Mouse (Mus musculus) hindbrain, embryonic 14.5 days (tissue): ENCODE measurements at regions not wholly inside any gene's neighbourhood (a gene's known extent, or its start where the extent isn't known, plus 50 kb on each side); places are given as distances from the start of the nearest gene placed in this dataset.

Source experiments
- ATAC-seq: fragments of 200-750 bp; cut with Nextera tagmentation; 2 replicates; pipeline ENCODE4 v1.8.0; 2017; ENCODE audit warnings: moderate number of reproducible peaks, mild to moderate bottlenecking, moderate TSS enrichment, moderate library complexity; ENCODE audit not compliant: low FRiP score
- DNase-seq: peaks from one replicate; pipeline ENCODE4 v3.0.0-alpha.2; 2015; ENCODE audit warnings: low spot score
- H3K27ac ChIP-seq: fragments of 300-500 bp; sonication (generic); 2 replicates; pipeline ENCODE4 v1.5.1; 2014; ENCODE audit warnings: mild to moderate bottlenecking, moderate library complexity
- H3K27me3 ChIP-seq: fragments of 300-500 bp; sonication (generic); 2 replicates; pipeline ENCODE4 v1.6.1; 2014; ENCODE audit warnings: mild to moderate bottlenecking, low read length, mixed read lengths; ENCODE audit not compliant: control insufficient read depth, insufficient read depth
- H3K36me3 ChIP-seq: fragments of 300-500 bp; sonication (generic); replicated peaks from 2 replicates; pipeline ENCODE4 v1.6.1; 2014; ENCODE audit not compliant: control insufficient read depth, insufficient read depth
- H3K4me1 ChIP-seq: fragments of 300-500 bp; sonication (generic); replicated peaks from 2 replicates; pipeline ENCODE4 v1.6.1; 2014; ENCODE audit warnings: antibody characterized with exemption, low read length, mixed read lengths; ENCODE audit not compliant: control insufficient read depth, insufficient read depth
- H3K4me2 ChIP-seq: fragments of 300-500 bp; sonication (generic); replicated peaks from 2 replicates; pipeline ENCODE4 v1.6.1; 2014; ENCODE audit warnings: mild to moderate bottlenecking, moderate library complexity
- H3K4me3 ChIP-seq: fragments of 300-500 bp; sonication (generic); replicated peaks from 2 replicates; pipeline ENCODE4 v1.5.1; 2014; ENCODE audit warnings: mild to moderate bottlenecking, low read length
- H3K9ac ChIP-seq: fragments of 300-500 bp; sonication (generic); 2 replicates; pipeline ENCODE4 v1.6.1; 2014
- H3K9me3 ChIP-seq: fragments of 300-500 bp; sonication (generic); 2 replicates; pipeline ENCODE4 v1.6.1; 2016; ENCODE audit warnings: low read length; ENCODE audit not compliant: control insufficient read depth
- WGBS: fragments of 180-500 bp; shearing (Covaris S2); extraction: QIAGEN DNeasy Blood & Tissue Kit; methylation state at CpG from one replicate; pipeline ENCODE4 v1.1.7; 2014; 5-methylcytosine and 5-hydroxymethylcytosine counted together

GRCm38 (mm10) chr5:75320536-75320935 lies 168.4 kb downstream of the Pdgfra start:
- WGBS: 84% methylated on average over 2 of the region's 2 CpGs
- no peak overlapping the region for H3K9ac ChIP-seq
- no peaks in the 10 kb centered on the region for H3K9me3 ChIP-seq
- ATAC-seq (no peak), DNase-seq (no peak)
- H3K27ac ChIP-seq: no peak overlapping the region
- H3K27me3 ChIP-seq: no peaks in the 10 kb centered on the region
- no peak overlapping the region for H3K4me2 ChIP-seq
- H3K36me3 ChIP-seq: no peaks in the 10 kb centered on the region
- H3K4me3 ChIP-seq: no peak overlapping the region
- H3K4me1 ChIP-seq: no peaks in the 10 kb centered on the region

- DNase-seq (no peak), ATAC-seq (no peak)
- Histone ChIP-seq H3K4me3 (no peak overlapping the region), H3K27ac (no peak overlapping the region), H3K27me3 (no peaks in the 10 kb centered on the region), H3K4me1 (0 out of 2 replicates have a peak, but pooled peaks cover 3% of the 10 kb centered on the region), H3K4me2 (no peak overlapping the region), H3K9ac (no peak overlapping the region), H3K36me3 (no peaks in the 10 kb centered on the region), H3K9me3 (no peaks in the 10 kb centered on the region)
- WGBS: 92% methylated on average over 3 of the region's 3 CpGs
Measured at GRCm38 (mm10) chr5:75334050-75334449, 182.0 kb downstream of the Pdgfra start.

GRCm38 (mm10) chr5:75336454-75336853 lies 184.4 kb downstream of the Pdgfra start:
- no peak for ATAC-seq
- Histone ChIP-seq H3K9me3 (no peaks in the 10 kb centered on the region), H3K9ac (no peak overlapping the region), H3K4me2 (no peak overlapping the region), H3K4me3 (no peak overlapping the region), H3K27ac (no peak overlapping the region), H3K4me1 (0 out of 2 replicates have a peak, but pooled peaks cover 3% of the 10 kb centered on the region), H3K27me3 (no peaks in the 10 kb centered on the region), H3K36me3 (no peaks in the 10 kb centered on the region)
- peak; percentile 37 for DNase-seq
- WGBS: 45% methylated on average over 11 of the region's 11 CpGs

GRCm38 (mm10) chr5:75338439-75338838 lies 186.3 kb downstream of the Pdgfra start:
- DNase-seq: no peak
- no peak for ATAC-seq
- Histone ChIP-seq H3K27me3 (no peaks in the 10 kb centered on the region), H3K36me3 (no peaks in the 10 kb centered on the region), H3K4me1 (0 out of 2 replicates have a peak, but pooled peaks cover 3% of the 10 kb centered on the region), H3K9me3 (no peaks in the 10 kb centered on the region), H3K4me3 (no peak overlapping the region), H3K27ac (no peak overlapping the region), H3K4me2 (no peak overlapping the region), H3K9ac (no peak overlapping the region)
- 82% methylated on average over 11 of the region's 11 CpGs for WGBS

GRCm38 (mm10) chr5:75342599-75342998 lies 190.5 kb downstream of the Pdgfra start:
- no peak overlapping the region for H3K4me3 ChIP-seq
- no peaks in the 10 kb centered on the region for H3K36me3 ChIP-seq
- no peaks in the 10 kb centered on the region for H3K27me3 ChIP-seq
- H3K4me1 ChIP-seq: no peaks in the 10 kb centered on the region; the same call in 1 of the 2 replicates
- ATAC-seq (no peak), DNase-seq (no peak)
- H3K4me2 ChIP-seq: no peak overlapping the region
- no peak overlapping the region for H3K9ac ChIP-seq
- 92% methylated on average over 7 of the region's 7 CpGs for WGBS
- no peak overlapping the region for H3K27ac ChIP-seq
- no peaks in the 10 kb centered on the region for H3K9me3 ChIP-seq

GRCm38 (mm10) chr5:75346836-75347773 lies 195.0 kb downstream of the Pdgfra start:
- no peak for ATAC-seq
- Histone ChIP-seq H3K4me3 (no peak overlapping the region), H3K4me2 (no peak overlapping the region), H3K27me3 (no peaks in the 10 kb centered on the region), H3K27ac (no peak overlapping the region), H3K4me1 (no peaks in the 10 kb centered on the region; the same call in 1 of the 2 replicates), H3K9me3 (no peaks in the 10 kb centered on the region), H3K36me3 (no peaks in the 10 kb centered on the region), H3K9ac (no peak overlapping the region)
- WGBS: 35% methylated on average over 11 of the region's 11 CpGs
- no peak for DNase-seq

GRCm38 (mm10) chr5:75347774-75348116 lies 195.7 kb downstream of the Pdgfra start:
- H3K27ac ChIP-seq: no peak overlapping the region
- DNase-seq (no peak), ATAC-seq (no peak)
- H3K4me2 ChIP-seq: no peak overlapping the region
- no peaks in the 10 kb centered on the region for H3K9me3 ChIP-seq
- H3K27me3 ChIP-seq: no peaks in the 10 kb centered on the region
- no peaks in the 10 kb centered on the region; the same call in 1 of the 2 replicates for H3K4me1 ChIP-seq
- H3K4me3 ChIP-seq: no peak overlapping the region
- no peaks in the 10 kb centered on the region for H3K36me3 ChIP-seq
- WGBS: 67% methylated on average over 5 of the region's 5 CpGs
- no peak overlapping the region for H3K9ac ChIP-seq

GRCm38 (mm10) chr5:75355266-75355665 lies 203.2 kb downstream of the Pdgfra start:
- ATAC-seq (no peak), DNase-seq (no peak)
- Histone ChIP-seq H3K9me3 (no peaks in the 10 kb centered on the region), H3K36me3 (no peaks in the 10 kb centered on the region), H3K4me1 (no peaks in the 10 kb centered on the region), H3K27ac (0 out of 2 replicates have a peak overlapping the region, but pooled peaks have one; percentile 10), H3K4me2 (no peak overlapping the region), H3K9ac (no peak overlapping the region), H3K4me3 (no peak overlapping the region), H3K27me3 (no peaks in the 10 kb centered on the region)
- 54% methylated on average over 1 of the region's 1 CpGs for WGBS

GRCm38 (mm10) chr5:75358869-75359268 lies 206.8 kb downstream of the Pdgfra start:
- Histone ChIP-seq H3K36me3 (no peaks in the 10 kb centered on the region), H3K9ac (no peak overlapping the region), H3K4me3 (no peak overlapping the region), H3K4me2 (no peak overlapping the region), H3K4me1 (no peaks in the 10 kb centered on the region), H3K9me3 (no peaks in the 10 kb centered on the region), H3K27ac (no peak overlapping the region), H3K27me3 (no peaks in the 10 kb centered on the region)
- ATAC-seq (no peak), DNase-seq (no peak)
- WGBS: 84% methylated on average over 5 of the region's 5 CpGs
